Mouse (Mus musculus) liver (tissue): ENCODE data around the gene Slc10a3.
"Not testable (repeated sequence)": the region's sequence is repeated elsewhere in the genome, so short reads cannot be mapped to it uniquely, and the experiment has no call there.

ENCODE experiments used
- DNase-seq: peaks from one replicate; pipeline ENCODE4 v3.0.0-alpha.2; 2020; ENCODE audit warnings: mixed read lengths

Slc10a3 gene

DNA sequence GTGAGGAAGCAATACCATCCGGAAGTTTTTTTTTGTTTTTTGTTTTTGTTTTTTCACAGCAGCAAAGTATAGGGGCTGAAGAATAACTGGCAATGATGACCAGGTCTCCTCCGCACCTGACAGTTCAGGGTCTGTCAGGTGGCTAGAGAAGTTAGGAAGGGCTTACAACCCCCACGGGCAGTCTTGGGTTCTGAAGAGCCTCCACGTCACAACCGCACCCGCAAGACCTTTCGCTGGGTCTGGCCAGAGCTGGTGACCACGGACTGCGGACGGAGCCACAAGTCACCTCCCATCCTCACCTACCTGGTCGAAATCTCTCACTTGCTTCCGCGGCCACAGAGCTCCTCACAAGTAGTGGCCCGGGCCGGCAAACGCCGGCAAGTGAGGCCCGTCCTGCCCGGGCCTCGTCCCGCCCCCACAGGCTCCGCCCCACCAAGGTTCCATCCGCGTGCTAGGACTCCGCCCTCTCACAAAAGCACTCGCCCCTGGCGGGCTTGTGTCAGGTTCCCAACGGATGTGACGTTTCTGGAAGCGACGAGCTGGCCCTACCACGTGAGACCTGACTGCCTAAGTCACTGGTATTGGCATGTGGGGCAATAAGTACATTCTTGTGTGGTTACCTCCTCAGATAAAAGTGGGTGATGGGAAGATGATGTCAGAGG is at the start of gene Slc10a3, which contains the start of gene Ubl4a:
Slc10a3 (minus strand) TSS at position 462 of the 662 bp plus-strand sequence.
Ubl4a (minus strand) TSS at position 331 of the 662 bp plus-strand sequence.
- peak; percentile 92 for DNase-seq

DNA sequence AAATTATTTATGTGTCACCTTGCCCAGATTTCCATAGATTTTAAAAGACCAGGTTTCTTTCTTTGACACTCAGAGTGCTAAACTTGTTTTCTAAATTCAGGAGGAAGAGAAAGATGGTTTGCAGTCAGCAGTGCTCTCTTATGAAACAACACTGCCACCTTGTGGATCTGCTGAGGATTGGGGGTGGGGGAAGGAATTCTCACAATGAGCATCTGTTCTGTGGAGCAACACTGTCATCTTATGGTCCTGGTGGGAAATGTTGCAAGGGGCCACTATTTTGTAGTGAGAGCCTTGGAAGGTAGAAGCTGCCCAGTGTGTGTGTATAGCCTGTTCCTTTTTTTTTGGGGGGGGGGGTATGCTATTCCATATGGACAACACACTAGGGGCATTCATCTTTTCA is 40.2 kb upstream of the Slc10a3 start:
- peak; percentile 63 for DNase-seq

DNA sequence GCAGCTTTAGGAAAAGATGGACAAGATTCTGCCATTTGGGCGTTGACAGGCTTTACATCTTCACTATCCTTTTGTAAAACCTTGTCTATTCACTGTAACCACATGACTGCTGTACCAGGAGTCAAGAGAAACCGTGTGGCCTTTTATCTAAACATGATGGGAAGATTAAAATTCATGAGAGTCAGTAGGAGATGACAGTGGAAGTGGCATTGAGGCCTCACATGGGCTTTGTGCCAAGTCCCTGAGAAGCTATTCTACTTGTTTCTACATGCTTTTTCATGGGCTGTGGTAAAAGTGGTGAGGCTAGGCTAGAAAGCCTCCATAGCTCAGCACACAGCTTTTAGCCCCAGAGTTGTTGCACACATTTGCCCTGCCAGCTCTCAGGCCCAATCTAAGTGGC is 35.2 kb upstream of the Slc10a3 start:
- DNase-seq: no peak

DNA sequence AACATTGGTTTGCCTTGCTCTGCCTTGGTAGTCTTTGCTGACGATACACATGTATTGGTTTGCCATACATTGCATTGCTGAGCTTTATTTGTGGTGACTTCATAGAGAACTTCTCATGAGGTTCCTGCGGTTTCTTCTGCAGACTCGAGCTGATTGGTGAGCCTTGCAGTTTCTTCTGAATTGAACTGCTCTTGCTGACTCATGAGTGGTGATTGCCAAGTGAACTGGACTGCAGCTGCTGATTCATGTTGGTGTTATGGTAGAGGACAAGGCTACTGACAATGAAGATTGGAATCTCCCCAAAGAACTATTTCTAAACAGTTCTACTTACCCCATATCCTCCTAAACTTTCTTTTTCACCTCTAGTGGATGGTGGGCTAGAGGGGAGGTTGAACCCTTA is 27.0 kb upstream of the Slc10a3 start:
- no peak for DNase-seq

DNA sequence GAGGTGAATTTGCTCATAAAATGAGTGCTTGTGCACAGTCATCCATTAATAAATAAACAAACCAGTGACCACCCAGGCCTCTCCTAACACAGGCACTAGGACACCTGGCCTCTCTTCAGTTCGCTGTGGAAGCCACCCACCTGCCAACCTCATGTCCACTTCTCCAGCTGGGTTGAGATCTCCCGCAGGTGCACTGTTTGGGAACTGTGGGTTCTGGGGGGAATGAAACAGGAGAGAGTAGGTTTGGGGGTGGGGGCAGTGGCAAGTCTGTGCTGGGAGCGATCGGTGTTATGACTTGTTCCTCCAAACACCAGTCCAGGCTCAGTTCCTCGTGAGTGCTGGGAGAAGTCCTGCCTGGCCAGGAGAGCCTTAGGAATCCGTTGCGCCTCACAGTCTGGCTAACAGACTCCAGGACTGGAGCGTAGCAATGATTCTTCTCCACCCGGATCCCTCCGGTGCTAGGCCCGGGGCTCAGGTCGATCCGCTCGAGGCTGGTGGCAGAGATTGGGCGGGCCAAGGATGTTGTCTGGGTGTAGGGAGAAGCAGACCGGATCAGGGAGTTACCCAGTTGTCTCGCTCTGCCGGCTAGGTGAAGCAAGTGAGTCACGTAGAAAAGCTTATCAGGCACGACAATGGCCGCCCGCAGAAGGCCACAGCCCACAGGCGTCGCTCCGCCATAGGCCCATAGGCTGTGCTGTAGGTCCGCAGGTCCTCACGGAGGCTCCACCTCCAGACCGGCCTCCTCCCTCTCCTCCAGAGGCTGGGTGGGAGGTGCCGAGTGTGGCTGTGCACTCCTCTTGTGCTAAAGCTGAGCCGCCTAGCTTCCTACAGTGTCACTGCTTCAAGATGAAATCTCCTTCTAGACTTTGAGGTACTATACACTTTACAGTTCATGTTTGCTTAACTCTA is 19.6 kb upstream of the Slc10a3 start, which contains the start of the genes Fam3a and Ikbkg:
Fam3a (minus strand) TSS at position 738 of the 909 bp plus-strand sequence.
Ikbkg (plus strand) TSS at position 756 of the 909 bp plus-strand sequence.
- DNase-seq: peak; percentile 94

DNA sequence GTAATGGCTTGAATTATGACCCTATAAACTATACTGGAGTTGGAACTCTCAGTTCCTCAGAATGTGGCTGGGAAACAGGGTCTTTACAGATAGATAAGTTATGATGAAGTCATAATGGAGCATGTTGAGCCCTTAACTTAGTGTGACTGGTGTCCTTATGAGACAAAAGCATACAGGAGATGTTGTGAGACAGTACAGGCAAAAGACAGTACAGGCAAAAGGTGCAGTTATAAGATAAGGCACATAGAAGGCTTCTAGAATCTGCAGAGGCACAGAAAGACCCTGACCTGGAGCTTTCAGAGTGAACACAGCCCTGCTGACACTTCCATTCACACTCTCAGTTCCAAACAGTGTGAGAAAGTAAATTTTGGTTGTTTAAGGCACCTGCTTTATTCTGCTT is 15.0 kb upstream of the Slc10a3 start:
- no peak for DNase-seq

DNA sequence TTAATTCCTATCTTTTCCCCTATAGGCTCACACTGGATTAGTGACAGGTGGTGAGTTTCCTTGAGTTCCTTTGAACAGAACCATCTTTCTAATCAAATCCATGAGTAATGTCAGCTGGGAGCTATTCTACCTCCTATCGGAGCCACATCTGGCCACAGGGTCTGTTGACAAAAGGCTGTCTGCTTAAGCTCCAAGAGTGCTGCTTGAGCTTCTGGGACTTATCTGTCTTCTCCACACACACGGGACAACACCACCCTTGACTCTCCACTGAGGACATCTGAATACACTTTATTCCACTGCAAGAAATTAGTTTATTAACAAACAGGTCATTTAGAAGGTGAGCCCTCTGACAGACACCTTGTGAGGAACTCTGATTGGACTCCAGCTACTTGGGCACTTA is 11.3 kb upstream of the Slc10a3 start:
- peak; percentile 37 for DNase-seq

DNA sequence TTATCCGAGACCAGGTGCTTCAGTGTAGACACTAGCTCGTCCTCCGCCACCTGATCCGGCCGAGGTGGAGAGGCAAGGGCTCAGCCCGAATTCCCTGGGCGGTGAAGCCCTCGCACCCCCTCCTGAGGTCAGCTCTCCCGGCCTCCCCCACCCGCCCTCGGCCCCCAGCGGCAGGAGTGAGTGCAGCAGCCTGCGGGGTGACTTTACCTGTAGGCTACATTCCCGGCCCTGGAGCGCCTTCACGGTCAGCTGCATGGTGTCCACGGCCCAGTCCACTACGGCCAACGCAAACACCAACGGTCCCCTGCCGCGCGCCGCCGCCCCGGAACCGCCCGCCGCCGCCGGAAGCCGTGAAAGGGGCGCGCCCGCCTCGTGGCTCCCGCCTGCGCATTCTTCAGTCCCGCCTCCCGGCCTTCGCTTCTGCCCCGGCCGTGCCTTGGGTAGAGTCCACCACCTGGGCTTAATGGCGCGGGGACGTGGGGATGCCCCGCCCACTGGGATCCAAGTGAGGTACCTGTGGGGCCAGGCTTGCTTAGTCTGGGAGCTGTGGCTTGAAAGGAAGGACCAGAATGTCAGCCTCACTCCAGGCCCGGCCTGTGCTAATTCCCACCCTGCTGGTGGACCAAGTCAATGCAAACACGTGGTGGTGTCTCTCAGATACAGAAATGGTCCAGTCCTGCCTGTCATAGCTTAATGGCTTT is 4.8 kb downstream of the Slc10a3 start:
- peak; percentile 80 for DNase-seq

DNA sequence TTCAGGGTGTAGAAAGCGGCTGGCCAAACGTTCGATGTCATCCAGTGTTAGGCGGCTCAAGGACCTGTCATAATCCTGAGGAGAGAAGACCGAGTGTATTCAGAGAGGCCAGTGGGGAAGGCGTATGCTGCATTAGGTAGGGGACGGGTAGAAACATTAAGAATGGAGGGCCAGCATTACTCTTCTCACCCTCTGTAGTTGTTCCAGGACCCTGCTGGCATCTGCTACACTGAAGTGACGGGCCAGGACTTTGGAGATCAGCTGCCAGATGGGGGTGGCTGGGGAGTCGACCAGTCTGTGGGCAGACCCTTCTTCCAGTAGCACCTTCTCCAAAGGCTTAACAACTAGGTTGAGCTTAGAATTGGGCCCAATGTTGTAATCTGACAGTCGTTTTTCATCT is 5.6 kb downstream of the Slc10a3 start:
- no peak for DNase-seq

DNA sequence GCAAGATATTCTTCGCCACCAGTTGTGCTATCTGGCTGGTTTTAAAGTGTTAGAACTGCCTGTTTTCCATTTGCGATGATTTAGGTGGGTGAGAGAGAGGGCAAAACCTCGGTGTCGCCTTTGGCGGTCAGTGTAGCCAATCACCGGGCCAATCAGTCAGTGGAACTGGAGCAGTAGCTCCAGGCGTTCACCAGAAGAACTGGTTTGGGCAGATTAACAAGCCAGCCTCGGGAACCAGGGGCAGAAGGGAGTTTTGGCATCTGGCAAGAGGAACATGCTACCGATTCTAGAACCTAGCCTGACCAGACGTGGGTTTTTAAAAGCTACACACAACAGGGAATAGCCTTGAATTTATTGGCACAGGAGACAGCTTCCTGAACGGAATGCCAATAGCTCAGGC is 14.0 kb downstream of the Slc10a3 start:
- DNase-seq: no peak

DNA sequence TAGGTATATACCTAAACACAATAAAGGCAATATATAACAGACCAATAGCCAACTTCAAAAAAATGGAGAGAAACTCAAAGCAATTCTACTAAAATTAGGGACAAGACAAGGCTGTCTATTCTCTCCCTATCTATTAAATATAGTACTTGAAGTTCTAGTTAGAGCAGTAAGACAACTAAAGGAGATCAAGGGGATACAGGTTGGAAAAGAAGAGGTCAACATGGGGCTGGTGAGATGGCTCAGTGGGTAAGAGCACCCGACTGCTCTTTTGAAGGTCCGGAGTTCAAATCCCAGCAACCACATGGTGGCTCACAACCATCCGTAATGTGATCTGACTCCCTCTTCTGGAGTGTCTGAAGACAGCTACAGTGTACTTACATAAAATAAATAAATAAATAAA is 16.1 kb downstream of the Slc10a3 start:
- DNase-seq: not testable (repeated sequence)

DNA sequence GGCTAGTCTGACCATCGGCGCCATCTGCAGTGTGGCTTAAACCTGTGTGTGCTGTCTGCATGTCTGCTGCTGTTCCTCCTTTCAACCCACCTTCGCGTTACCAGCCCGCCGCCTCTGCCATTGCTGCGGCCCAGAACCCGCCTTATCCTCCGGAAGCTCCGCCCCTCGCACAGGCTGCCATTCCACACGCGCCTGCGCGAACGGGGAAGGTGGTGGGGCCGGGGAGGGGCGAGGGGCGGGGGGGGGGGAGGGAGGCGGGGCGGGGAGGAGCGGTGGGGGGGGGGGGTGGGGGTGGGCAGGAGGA is 19.7 kb downstream of the Slc10a3 start, which contains the start of gene Lage3:
Lage3 (minus strand) TSS at position 152 of the 304 bp plus-strand sequence.
- DNase-seq: peak; percentile 86

DNA sequence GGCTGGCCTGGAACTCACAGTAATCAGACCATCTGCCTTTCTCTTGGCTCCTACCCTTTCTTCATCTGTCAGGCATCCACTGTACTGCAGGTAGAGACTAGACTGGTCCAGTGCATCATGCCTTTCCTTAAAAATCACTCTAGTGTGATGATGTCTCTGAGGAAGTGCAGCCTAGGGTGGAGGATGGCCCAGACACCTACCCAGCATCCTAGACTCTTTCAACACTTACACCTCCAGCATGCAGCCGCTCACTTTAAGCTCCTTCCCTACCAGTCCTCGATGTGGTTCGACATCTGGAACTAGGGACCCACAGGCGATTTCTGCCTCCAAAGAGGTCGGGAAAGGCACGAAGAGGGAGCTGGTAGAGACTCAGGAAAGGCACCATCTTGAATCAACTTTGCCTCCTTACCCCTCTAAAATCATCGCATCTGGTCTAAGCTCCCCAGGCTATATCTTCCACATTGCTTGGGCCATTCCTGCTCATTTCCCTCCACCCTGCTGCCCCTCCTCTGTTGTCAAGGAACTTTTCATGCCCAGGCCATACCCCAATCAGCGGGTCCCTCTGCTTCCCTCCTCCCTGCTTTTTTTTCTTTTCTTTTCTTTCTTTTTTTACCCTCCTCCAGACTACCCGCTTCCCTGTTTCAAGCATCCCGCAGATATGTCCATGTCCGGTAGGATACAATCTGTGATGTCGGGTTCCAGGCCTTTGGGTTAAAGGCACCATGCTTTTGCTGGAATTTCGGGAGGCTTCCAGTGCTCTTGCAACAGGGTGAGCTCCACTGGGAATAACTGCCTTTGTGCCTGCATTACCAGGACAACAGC is 20.3 kb downstream of the Slc10a3 start:
- DNase-seq: no peak

DNA sequence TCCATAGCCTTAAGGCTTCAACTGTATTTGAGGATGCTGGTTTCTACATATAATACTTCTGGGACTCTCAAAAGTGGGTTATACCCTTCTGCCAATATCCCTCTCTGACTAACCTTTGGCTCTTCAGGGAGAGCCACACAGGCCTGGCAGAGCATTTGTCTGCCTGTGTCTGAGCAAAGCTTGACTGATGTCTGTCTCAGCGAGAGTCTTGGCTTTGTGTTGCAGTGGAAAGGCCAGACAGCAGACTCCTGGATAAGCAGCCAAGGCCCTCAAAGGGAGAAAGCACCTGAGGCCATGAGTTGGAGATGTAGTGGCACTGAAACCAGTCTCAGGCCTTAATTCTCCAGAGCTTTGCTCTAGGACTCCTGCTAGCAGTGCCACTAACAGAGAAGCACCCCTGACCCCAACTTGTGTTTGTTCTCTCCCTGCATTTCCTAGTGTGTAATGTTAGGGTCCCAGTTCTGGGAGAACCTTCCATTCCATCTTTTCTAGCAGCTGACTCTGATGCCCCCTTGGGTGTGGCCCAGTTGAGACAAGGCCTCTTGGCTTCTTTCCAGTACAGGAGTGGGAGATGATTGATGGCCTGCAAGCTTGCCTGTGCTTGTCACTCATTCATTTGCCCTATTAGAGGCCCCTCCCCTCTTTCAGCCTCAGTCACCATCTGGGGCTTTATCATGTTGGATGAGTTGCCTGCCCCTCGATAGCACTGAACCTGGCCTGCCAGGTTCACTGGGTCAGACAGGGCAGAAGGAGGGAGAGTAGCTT is 42.8 kb downstream of the Slc10a3 start:
- no peak for DNase-seq

DNA sequence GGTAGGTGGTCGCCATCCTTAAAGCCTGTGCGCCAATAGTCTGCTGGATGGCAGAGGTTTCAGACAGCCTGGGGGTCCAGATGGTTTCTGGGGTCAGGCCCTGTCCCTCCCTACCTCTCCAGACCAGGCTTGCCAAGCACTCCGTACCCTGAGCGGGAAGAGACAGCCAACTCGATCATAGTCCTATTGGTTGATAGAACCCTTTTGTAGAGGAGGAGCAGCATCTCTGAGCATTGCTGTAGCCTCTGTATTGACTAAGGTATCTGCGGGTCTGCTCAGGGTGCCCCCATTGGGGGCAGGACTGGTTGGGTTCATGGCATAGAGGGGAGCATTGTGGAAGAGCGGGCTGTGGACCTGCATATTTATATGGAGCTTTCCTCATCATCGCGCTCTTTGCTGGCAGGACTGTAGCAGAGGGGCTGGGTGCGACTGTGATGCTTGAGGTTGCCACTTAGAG is 43.9 kb downstream of the Slc10a3 start:
- DNase-seq: no peak

DNA sequence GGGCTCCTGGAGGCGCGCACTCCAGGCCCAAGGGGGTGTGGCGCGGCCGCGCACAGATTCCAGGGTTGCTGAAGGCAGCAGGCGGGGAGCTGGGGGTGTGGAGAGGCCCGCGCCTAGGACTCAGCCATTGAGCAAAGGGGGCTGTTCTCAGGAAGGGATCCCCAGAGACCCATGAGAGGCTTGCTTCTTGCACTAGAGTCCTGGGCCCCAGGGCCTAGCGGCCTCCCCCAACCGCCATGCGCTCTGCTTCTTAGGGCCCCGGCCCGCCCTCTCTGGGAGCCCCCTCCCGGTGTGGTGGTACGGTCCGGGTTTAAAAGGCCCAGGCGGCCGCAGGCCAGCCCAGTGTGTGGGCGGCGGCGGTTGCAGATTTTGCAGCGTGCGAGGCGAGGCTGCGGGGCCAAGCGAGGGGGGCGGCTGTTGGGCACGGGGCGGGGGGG is 44.4 kb downstream of the Slc10a3 start, which contains the start of gene Plxna3:
Plxna3 (plus strand) TSS at position 342 of the 437 bp plus-strand sequence.
- peak; percentile 74 for DNase-seq
